Mouse (Mus musculus) heart, adult 18-20 months (tissue): ENCODE measurements around the gene Gpd1. TPM values are rescaled to one million over a fixed set of nuclear protein-coding genes. Genes with fewer than 3 reads are reported as not detected.
"Not testable (repeated sequence)": the region's sequence is repeated elsewhere in the genome, so short reads cannot be mapped to it uniquely, and the experiment has no call there.

Source experiments
- DNase-seq, 2 experiments: peaks; one replicate each; pipeline ENCODE4 v3.0.0; 2021 to 2022; ENCODE audit warnings: mixed read lengths in 1 of 2
- total RNA-seq, 2 experiments: library from RNA; stranded (reverse); gene quantifications; 2 replicates each; pipeline ENCODE4 v1.2.3; 2021

Gene Gpd1
- total RNA-seq, 2 experiments from 2014 or later = 53.9 to 160 TPM

GRCm38 (mm10) chr15:99721921-99722743 lies 4.8 kb downstream of the Gpd1 start:
- no peak for DNase-seq

DNA sequence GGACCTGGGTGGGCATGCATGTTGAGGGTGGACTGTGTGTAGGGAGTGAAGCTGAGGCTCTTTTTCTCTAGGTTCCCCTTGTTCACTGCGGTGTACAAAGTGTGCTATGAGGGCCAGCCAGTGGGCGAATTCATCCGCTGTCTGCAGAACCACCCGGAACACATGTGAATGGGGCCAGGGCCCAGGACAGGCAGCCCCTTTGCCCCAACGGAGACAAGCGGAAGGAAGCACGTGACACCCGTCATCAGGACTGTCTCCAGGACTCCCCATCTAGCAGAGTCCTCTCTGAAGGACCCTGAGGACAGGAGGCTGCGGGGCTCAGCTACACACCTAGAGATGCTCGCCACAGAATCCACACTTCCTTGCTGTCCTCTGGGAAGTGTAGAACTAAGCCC lies 5.8 kb downstream of the Gpd1 start:
- DNase-seq = peak in 1 of 2 experiments; percentile 40

DNA sequence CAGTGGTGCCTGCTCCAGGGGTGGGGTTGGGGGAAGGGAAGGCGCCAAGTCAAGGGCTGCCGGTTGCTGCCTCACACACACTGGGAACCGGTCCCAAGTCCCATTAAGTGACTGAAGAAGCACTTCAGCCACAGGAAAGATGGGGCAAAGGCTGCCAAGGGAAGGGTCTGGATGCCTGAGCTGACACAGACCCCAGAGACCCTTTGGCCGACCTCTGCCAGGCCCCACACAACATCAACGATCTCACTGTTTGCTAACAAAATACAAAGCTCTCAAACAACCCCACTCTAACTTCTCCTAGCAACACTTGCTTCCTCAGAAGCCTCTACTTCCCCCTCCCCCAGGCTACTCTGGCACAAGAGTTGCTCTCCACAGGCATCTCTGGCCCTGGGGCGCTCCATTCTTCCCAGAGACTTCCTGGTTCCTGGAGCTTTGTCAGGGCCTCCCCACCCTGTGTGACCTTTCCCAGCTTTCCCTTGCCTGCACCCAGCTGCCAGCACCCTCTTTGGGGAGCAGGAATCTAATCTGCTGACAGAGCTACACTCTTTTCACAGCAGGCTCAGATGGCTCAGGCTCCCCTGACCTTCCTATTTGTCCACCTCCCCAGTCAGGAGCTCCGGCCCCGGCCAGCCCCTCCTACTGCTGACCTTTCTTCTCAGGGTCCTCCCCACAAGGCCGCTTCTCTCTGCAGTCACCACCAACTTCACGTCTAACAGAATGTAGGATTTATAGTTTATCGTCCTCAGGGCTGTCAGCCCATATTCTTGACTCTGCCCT lies 6.4 kb downstream of the Gpd1 start:
- peak; percentile 81 to 87 for DNase-seq

- peak; percentile 81 to 84 for DNase-seq
Measured at GRCm38 (mm10) chr15:99724292-99725021, 7.1 kb downstream of the Gpd1 start.

GRCm38 (mm10) chr15:99725341-99726155 lies 8.2 kb downstream of the Gpd1 start, which contains the start of gene Cox14:
Gene Cox14 (plus strand): TSS chr15:99725618.
- DNase-seq = peak; percentile 98

GRCm38 (mm10) chr15:99726549-99726948 lies 9.2 kb downstream of the Gpd1 start:
- DNase-seq = no peak

DNA sequence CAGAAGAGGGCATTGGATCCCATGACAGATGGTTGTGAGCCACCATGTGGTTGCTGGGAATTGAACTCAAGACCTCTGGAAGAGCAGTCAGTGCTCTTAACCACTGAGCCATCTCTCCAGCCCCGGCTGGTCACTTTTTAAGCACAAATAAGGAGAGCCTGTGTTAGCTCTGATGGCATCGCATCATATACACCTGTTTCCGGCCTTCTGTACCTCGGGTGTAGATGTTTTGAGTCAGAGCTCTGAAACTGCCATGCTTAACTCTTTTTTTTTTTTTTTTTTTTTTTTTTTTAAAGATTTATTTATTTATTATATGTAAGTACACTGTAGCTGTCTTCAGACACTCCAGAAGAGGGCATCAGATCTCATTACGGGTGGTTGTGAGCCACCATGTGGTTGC lies 9.7 kb downstream of the Gpd1 start:
- DNase-seq = not testable (repeated sequence)

DNA sequence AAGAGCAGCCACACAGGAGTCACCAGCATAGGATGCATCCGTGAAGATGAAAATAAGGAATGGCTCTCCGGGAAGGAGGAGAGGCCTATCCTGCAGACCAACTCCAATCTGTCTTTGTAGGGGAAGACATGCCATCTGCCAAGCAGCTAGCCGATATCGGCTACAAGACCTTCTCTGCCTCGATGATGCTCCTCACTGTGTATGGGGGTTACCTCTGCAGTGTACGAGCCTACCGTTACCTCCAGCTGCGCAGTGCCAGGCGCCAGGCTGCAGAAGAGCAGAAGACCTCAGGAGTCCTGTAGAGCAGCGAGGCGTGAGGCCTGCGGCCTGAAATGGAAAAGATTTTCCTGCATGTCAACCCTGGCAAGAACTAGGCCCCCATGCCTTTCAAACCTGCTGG lies 10.2 kb downstream of the Gpd1 start:
- DNase-seq = no peak

- DNase-seq = no peak
Measured at GRCm38 (mm10) chr15:99728211-99728610, 10.9 kb downstream of the Gpd1 start.

GRCm38 (mm10) chr15:99729056-99729783 lies 11.9 kb downstream of the Gpd1 start:
- no peak for DNase-seq

- no peak for DNase-seq
Measured at GRCm38 (mm10) chr15:99731167-99731566, 13.9 kb downstream of the Gpd1 start.

GRCm38 (mm10) chr15:99731678-99732077 lies 14.4 kb downstream of the Gpd1 start:
- DNase-seq = no peak

DNA sequence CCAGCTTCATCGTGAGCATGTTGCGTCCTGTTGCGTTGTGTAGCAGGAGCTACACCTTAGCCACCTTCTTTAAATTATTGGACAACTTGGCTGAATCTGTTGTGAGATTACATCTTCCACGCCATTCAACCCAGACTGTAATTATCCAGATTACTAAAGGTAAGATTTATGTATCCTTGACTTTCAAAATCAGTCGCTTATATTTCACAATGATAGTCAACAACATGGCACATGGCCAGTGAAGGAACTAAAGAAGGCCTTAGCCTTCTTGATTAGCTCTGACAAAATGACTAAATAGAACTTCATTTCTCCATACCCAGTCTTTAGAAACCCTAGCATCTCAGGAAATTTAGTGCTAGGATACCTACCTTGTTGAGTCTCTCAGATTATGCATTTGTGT lies 15.9 kb downstream of the Gpd1 start:
- no peak for DNase-seq

GRCm38 (mm10) chr15:99735631-99736030 lies 18.3 kb downstream of the Gpd1 start:
- peak; percentile 100 for DNase-seq

DNA sequence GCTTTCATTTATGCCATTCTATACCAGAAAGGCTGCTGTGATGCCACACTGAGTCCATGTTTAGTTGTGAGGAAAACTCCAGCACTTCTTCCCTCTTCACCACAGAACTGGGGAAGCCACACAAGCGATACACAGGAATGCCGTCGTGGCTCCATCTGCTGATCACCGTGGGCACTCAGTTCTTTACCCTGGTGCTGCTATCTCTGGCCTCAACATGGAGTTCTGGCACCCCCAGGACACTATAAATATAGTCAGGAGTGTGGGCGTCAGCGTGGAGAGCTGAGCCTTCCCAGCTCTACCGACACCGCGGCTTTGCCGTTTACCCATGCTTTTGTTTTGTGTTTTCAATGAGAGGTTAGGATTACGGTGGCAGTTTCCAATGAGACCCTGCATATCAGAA lies 19.4 kb downstream of the Gpd1 start:
- no peak for DNase-seq

GRCm38 (mm10) chr15:99740229-99740628 lies 22.9 kb downstream of the Gpd1 start:
- DNase-seq = peak in 1 of 2 experiments; percentile 52

DNA sequence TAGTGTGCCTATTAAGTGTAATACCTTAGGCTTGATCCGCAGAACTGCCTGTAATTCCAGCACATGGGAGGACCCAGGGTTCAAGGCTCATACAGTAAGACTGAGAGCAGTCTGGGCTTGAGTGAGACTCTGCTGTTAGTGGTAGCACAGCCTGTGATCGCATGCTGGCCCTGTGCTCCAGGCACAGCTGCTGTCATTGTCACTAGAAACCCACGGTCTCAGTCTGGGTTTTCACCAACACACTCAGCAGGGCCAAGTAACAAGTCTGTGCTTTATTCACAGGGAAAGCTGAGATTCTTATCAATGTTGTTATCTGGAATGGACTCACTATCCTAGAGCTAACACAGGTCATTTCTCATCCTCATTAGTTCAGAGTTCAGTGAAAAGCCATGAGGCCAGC lies 36.9 kb downstream of the Gpd1 start:
- DNase-seq = no peak

DNA sequence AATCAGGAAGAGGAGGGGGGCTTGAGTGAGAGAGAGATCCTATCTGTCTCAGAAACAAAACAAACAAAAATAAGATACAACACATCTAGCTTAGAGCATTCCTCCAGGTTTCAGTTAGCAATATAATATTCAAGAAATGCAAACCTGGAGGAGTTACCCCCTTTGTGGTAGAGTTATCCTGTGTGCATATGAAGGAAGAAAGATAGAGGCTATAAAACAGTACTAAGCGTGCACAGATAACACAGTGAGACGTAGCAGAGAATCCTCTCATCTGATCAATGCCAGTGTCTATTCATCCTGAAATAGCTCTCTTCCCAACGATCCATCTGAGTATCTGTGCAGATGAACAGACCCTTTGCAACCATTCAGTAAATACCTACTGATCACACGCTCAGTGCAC lies 50.2 kb downstream of the Gpd1 start:
- no peak for DNase-seq

- DNase-seq = no peak
Measured at GRCm38 (mm10) chr15:99768761-99769160, 51.4 kb downstream of the Gpd1 start.

GRCm38 (mm10) chr15:99771004-99771500 lies 53.7 kb downstream of the Gpd1 start:
- DNase-seq = no peak
